Mouse (Mus musculus): ENCODE results near the gene Tex35. TPM values are rescaled to one million over a fixed set of nuclear protein-coding genes. Genes with fewer than 3 reads are reported as not detected.
A peak's percentile ranks its signal among the peaks of the same experiment; 100 is the strongest.

The Tex35 gene
- polyA plus RNA-seq, 1 experiment: 0.13 TPM

- H3K27ac ChIP-seq (ENCODE audit: insufficient read depth, low read depth, low read length): no peak overlapping the region
- peak; percentile 51 for DNase-seq
- no peaks in the 10 kb centered on the region for H3K27me3 ChIP-seq (replicated peaks; ENCODE audit: control insufficient read depth, insufficient read depth, low read length)
- 0 out of 2 replicates have a peak, but pooled peaks cover 3% of the 10 kb centered on the region for H3K4me1 ChIP-seq (ENCODE audit: control insufficient read depth, insufficient read depth, low read length)
- WGBS: 50% methylated on average over 13 of the region's 13 CpGs
- no peak overlapping the region for H3K4me3 ChIP-seq (ENCODE audit: insufficient read depth, low read depth, low read length)
- TF ChIP-seq CTCF (conservative IDR thresholded peaks at IDR 0.05; ENCODE audit: insufficient read depth, insufficient read length, low read depth, low read length) (peak; percentile 44), POLR2A (IDR thresholded peaks at IDR 0.05; ENCODE audit: low read depth, low read length) (no peak)
- H3K36me3 ChIP-seq (ENCODE audit: control insufficient read depth, insufficient read depth, low read length): no peaks in the 10 kb centered on the region
Measured at GRCm38 (mm10) chr1:157063318-157064115, 45.0 kb downstream of the Tex35 start.

GRCm38 (mm10) chr1:157062445-157062825 is 46.0 kb downstream of the Tex35 start:
- TF ChIP-seq CTCF (conservative IDR thresholded peaks at IDR 0.05; ENCODE audit: insufficient read depth, insufficient read length, low read depth, low read length) (no peak), POLR2A (IDR thresholded peaks at IDR 0.05; ENCODE audit: low read depth, low read length) (no peak)
- H3K4me1 ChIP-seq (ENCODE audit: control insufficient read depth, insufficient read depth, low read length): 0 out of 2 replicates have a peak, but pooled peaks cover 3% of the 10 kb centered on the region
- no peaks in the 10 kb centered on the region for H3K27me3 ChIP-seq (replicated peaks; ENCODE audit: control insufficient read depth, insufficient read depth, low read length)
- no peaks in the 10 kb centered on the region for H3K36me3 ChIP-seq (ENCODE audit: control insufficient read depth, insufficient read depth, low read length)
- 94% methylated on average over 5 of the region's 5 CpGs for WGBS
- DNase-seq: no peak
- no peak overlapping the region for H3K4me3 ChIP-seq (ENCODE audit: insufficient read depth, low read depth, low read length)
- no peak overlapping the region for H3K27ac ChIP-seq (ENCODE audit: insufficient read depth, low read depth, low read length)

GRCm38 (mm10) chr1:157061800-157062444 is 46.6 kb downstream of the Tex35 start:
- Histone ChIP-seq H3K27me3 (replicated peaks; ENCODE audit: control insufficient read depth, insufficient read depth, low read length) (no peaks in the 10 kb centered on the region), H3K4me3 (ENCODE audit: insufficient read depth, low read depth, low read length) (no peak overlapping the region), H3K4me1 (ENCODE audit: control insufficient read depth, insufficient read depth, low read length) (0 out of 2 replicates have a peak, but pooled peaks cover 3% of the 10 kb centered on the region), H3K27ac (ENCODE audit: insufficient read depth, low read depth, low read length) (no peak overlapping the region), H3K36me3 (ENCODE audit: control insufficient read depth, insufficient read depth, low read length) (no peaks in the 10 kb centered on the region)
- no peak for DNase-seq
- 97% methylated on average over 10 of the region's 10 CpGs for WGBS
- TF ChIP-seq POLR2A (IDR thresholded peaks at IDR 0.05; ENCODE audit: low read depth, low read length) (no peak), CTCF (conservative IDR thresholded peaks at IDR 0.05; ENCODE audit: insufficient read depth, insufficient read length, low read depth, low read length) (no peak)

GRCm38 (mm10) chr1:157061170-157061569 is 47.3 kb downstream of the Tex35 start:
- DNase-seq: no peak
- Histone ChIP-seq H3K4me3 (ENCODE audit: insufficient read depth, low read depth, low read length) (no peak overlapping the region), H3K27me3 (replicated peaks; ENCODE audit: control insufficient read depth, insufficient read depth, low read length) (no peaks in the 10 kb centered on the region), H3K4me1 (ENCODE audit: control insufficient read depth, insufficient read depth, low read length) (0 out of 2 replicates have a peak, but pooled peaks cover 3% of the 10 kb centered on the region), H3K27ac (ENCODE audit: insufficient read depth, low read depth, low read length) (no peak overlapping the region), H3K36me3 (ENCODE audit: control insufficient read depth, insufficient read depth, low read length) (no peaks in the 10 kb centered on the region)
- TF ChIP-seq POLR2A (IDR thresholded peaks at IDR 0.05; ENCODE audit: low read depth, low read length) (no peak), CTCF (conservative IDR thresholded peaks at IDR 0.05; ENCODE audit: insufficient read depth, insufficient read length, low read depth, low read length) (no peak)
- 76% methylated on average over 3 of the region's 3 CpGs for WGBS

GRCm38 (mm10) chr1:157060441-157061135 is 47.9 kb downstream of the Tex35 start:
- Histone ChIP-seq H3K36me3 (ENCODE audit: control insufficient read depth, insufficient read depth, low read length) (no peaks in the 10 kb centered on the region), H3K27ac (ENCODE audit: insufficient read depth, low read depth, low read length) (no peak overlapping the region), H3K4me1 (ENCODE audit: control insufficient read depth, insufficient read depth, low read length) (0 out of 2 replicates have a peak, but pooled peaks cover 3% of the 10 kb centered on the region), H3K4me3 (ENCODE audit: insufficient read depth, low read depth, low read length) (no peak overlapping the region), H3K27me3 (replicated peaks; ENCODE audit: control insufficient read depth, insufficient read depth, low read length) (no peaks in the 10 kb centered on the region)
- WGBS: 89% methylated on average over 12 of the region's 12 CpGs
- no peak for DNase-seq
- TF ChIP-seq CTCF (conservative IDR thresholded peaks at IDR 0.05; ENCODE audit: insufficient read depth, insufficient read length, low read depth, low read length): no peak
- no peak for TF ChIP-seq POLR2A (IDR thresholded peaks at IDR 0.05; ENCODE audit: low read depth, low read length)

GRCm38 (mm10) chr1:157055901-157056300 is 52.6 kb downstream of the Tex35 start:
- H3K4me1 ChIP-seq (ENCODE audit: control insufficient read depth, insufficient read depth, low read length): no peaks in the 10 kb centered on the region
- H3K27me3 ChIP-seq (replicated peaks; ENCODE audit: control insufficient read depth, insufficient read depth, low read length): no peaks in the 10 kb centered on the region
- DNase-seq: no peak
- WGBS: 85% methylated on average over 6 of the region's 6 CpGs
- H3K36me3 ChIP-seq (ENCODE audit: control insufficient read depth, insufficient read depth, low read length): no peaks in the 10 kb centered on the region
- no peak for TF ChIP-seq POLR2A (IDR thresholded peaks at IDR 0.05; ENCODE audit: low read depth, low read length)
- no peak for TF ChIP-seq CTCF (conservative IDR thresholded peaks at IDR 0.05; ENCODE audit: insufficient read depth, insufficient read length, low read depth, low read length)
- no peak overlapping the region for H3K4me3 ChIP-seq (ENCODE audit: insufficient read depth, low read depth, low read length)
- no peak overlapping the region for H3K27ac ChIP-seq (ENCODE audit: insufficient read depth, low read depth, low read length)
